Mouse (Mus musculus): ENCODE results near the gene Tgm1.

- TF ChIP-seq CTCF (IDR thresholded peaks at IDR 0.05; ENCODE audit: borderline replicate concordance, extremely low read depth, insufficient read depth, insufficient read length) (no peak), POLR2A (IDR thresholded peaks at IDR 0.05; ENCODE audit: borderline replicate concordance, extremely low read depth, insufficient read depth, insufficient read length, poor library complexity, severe bottlenecking) (no peak)
These were observed 47.4 kb upstream of the Tgm1 start, which contains the start of gene Ltb4r2 for GRCm38 (mm10) chr14:55761163-55761562.
